Mouse (Mus musculus) intestine, postnatal 0 days (tissue): Measurements from ENCODE around the gene Dscam. TPM values are rescaled to one million over a fixed set of nuclear protein-coding genes. Genes with fewer than 3 reads are reported as not detected.
A peak's percentile ranks its signal among the peaks of the same experiment; 100 is the strongest.

Source experiments
- ATAC-seq: fragments of 200-750 bp; cut with Nextera tagmentation; 2 replicates; pipeline ENCODE4 v1.8.0; 2017; ENCODE audit warnings: mild to moderate bottlenecking, moderate TSS enrichment, moderate library complexity
- H3K27ac ChIP-seq: fragments of 300-500 bp; sonication (generic); 2 replicates; pipeline ENCODE4 v1.5.1; 2014; ENCODE audit warnings: mild to moderate bottlenecking, low read depth, low read length, moderate library complexity
- H3K27me3 ChIP-seq: fragments of 300-500 bp; sonication (generic); replicated peaks from 2 replicates; pipeline ENCODE4 v1.6.1; 2014; ENCODE audit warnings: low read length, mixed read lengths; ENCODE audit not compliant: control insufficient read depth, insufficient read depth
- H3K36me3 ChIP-seq: fragments of 300-500 bp; sonication (generic); 2 replicates; pipeline ENCODE4 v1.6.1; 2014; ENCODE audit warnings: mild to moderate bottlenecking, moderate library complexity; ENCODE audit not compliant: control insufficient read depth, insufficient read depth
- H3K4me1 ChIP-seq: fragments of 300-500 bp; sonication (generic); replicated peaks from 2 replicates; pipeline ENCODE4 v1.6.1; 2014; ENCODE audit warnings: antibody characterized with exemption, low read length, mixed read lengths; ENCODE audit not compliant: control insufficient read depth, insufficient read depth
- H3K4me2 ChIP-seq: fragments of 300-500 bp; sonication (generic); replicated peaks from 2 replicates; pipeline ENCODE4 v1.6.1; 2014; ENCODE audit warnings: low read depth, mild to moderate bottlenecking, moderate library complexity
- H3K4me3 ChIP-seq: fragments of 300-500 bp; sonication (generic); 2 replicates; pipeline ENCODE4 v1.5.1; 2014; ENCODE audit warnings: low read depth, low read length
- H3K9ac ChIP-seq: fragments of 300-500 bp; sonication (generic); 2 replicates; pipeline ENCODE4 v1.6.1; 2014; ENCODE audit warnings: mild to moderate bottlenecking, low read depth, low read length
- H3K9me3 ChIP-seq: fragments of 300-500 bp; sonication (generic); 2 replicates; pipeline ENCODE4 v1.6.1; 2016; ENCODE audit warnings: mixed run types; ENCODE audit not compliant: control insufficient read depth
- CTCF ChIP-seq: sonication (generic); IDR thresholded peaks from 2 replicates; pipeline ENCODE4 v1.5.1; 2016; ENCODE audit warnings: low read depth, mild to moderate bottlenecking, control low read depth, antibody characterized with exemption, moderate library complexity
- WGBS: fragments of 180-500 bp; shearing (Covaris S2); extraction: QIAGEN DNeasy Blood & Tissue Kit; methylation state at CpG from one replicate; pipeline ENCODE4 v1.1.7; 2014; 5-methylcytosine and 5-hydroxymethylcytosine counted together
- polyA plus RNA-seq: library from polyadenylated mRNA; unstranded; fragments of >200 nt; fragmentation: Nextera tagmentation; extraction: Ambion mirVana; gene quantifications from 2 replicates; pipeline ENCODE4 v1.2.1, GENCODE M21; 2015

Gene Dscam
- polyA plus RNA-seq, 1 experiment from 2014 or later = 0.25 TPM

DNA sequence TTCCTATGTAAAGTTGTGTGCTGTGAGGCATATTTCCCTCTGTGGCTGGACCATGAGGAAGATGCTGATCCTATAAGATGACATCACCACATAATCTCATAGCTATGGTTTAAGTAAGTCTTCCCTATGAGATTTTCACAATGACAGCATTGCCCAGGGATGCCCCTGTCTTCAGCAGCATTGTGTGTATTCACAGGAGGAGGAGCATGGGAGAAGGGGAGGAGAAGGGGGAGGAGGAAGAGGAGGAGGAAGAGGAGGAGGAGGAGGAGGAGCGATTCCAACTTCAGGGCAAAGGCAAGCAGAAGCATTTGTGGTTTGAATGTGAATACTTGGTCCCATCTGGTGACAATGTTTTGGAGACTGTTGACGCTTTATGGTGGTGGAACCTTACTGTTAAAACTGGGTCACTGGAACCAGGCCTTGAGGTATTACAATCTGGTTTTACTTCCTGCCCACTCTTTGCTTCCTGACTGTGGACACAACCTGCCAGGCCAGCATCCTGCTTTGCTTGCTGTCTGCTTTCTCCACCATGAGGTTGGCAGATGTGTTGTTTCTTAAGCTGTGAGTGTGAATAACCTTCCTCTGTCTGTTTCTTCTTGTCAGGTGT, 154.2 kb downstream of the Dscam start:
- no peak for ATAC-seq
- H3K27me3 ChIP-seq = no peaks in the 10 kb centered on the region
- H3K9me3 ChIP-seq = no peaks in the 10 kb centered on the region
- H3K9ac ChIP-seq = no peak overlapping the region
- no peaks in the 10 kb centered on the region for H3K36me3 ChIP-seq
- no peaks in the 10 kb centered on the region for H3K4me1 ChIP-seq
- 93% methylated on average over 2 of the region's 2 CpGs for WGBS
- no peak overlapping the region for H3K4me3 ChIP-seq
- TF ChIP-seq CTCF = no peak
- no peak overlapping the region for H3K4me2 ChIP-seq
- H3K27ac ChIP-seq = no peak overlapping the region

DNA sequence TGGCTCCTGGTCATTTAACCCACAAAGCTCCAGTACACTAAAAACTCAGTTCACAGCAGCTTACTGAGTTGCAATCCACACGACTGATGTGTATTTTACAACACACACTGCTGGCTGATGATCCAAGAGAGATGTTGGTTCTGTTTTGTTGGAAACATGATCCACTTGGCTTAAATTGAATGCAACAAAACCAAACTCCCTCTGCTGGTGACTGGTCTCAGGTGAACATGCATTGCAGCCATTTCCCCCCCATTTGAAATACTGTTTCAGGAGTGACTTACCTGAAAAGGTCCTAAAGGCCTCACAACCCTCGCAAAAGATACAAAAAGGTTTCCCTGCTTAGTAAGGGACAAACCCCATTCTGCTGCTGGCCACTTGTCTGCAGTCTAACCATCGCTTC, 156.2 kb downstream of the Dscam start:
- no peak for ATAC-seq
- no peaks in the 10 kb centered on the region for H3K27me3 ChIP-seq
- H3K4me1 ChIP-seq = no peaks in the 10 kb centered on the region
- 70% methylated on average over 3 of the region's 3 CpGs for WGBS
- no peak overlapping the region for H3K4me2 ChIP-seq
- H3K9ac ChIP-seq = no peak overlapping the region
- H3K9me3 ChIP-seq = no peaks in the 10 kb centered on the region
- no peak overlapping the region for H3K27ac ChIP-seq
- H3K4me3 ChIP-seq = no peak overlapping the region
- no peaks in the 10 kb centered on the region for H3K36me3 ChIP-seq
- TF ChIP-seq CTCF = peak; percentile 39

DNA sequence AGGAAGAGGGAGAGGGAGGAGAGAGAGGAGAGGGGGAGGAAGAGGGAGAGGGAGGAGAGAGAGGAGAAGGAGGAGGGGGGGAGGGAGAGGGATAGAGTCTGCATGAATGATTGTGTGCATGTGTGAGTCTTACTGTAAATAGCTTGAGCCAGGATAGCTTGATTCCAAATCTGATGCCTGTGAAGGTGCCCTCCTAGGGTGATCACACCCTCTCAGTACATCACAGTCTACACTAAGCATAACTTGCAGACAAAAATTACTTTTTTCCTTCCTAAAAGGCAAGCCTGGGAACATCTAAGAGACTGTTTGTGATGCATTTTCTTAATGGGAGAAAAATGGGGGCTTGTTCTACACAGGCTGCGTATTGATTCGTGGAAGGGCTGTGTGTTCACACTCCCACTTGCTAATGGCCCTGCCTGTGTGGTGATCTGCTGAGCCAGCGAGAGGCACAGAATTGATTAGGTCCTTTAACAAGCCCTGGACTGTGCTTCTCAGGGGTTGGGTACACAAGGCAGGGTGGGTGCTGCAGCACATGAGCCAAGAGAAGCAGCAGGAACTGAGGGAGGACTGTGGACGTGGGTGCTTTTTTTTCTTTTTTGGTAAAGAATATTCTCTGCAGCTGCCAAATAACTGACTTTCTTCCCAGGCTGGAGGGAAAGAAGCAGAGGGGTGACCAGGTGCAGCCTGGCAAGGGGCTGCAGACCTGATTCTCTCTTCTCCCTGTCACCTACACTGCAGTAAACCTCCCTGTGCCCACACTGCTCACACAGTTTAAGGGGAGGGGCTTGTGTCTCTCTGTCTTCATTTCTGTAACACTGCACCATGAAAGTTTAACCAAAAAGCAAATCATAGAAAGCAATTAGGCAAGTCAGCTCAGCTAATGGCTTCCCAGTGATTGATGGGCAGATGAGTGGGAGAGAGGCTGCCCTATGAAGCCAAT, 161.2 kb downstream of the Dscam start:
- Histone ChIP-seq H3K4me3 (no peak overlapping the region), H3K27ac (no peak overlapping the region), H3K9ac (no peak overlapping the region), H3K9me3 (no peaks in the 10 kb centered on the region), H3K4me1 (no peaks in the 10 kb centered on the region), H3K36me3 (no peaks in the 10 kb centered on the region), H3K27me3 (no peaks in the 10 kb centered on the region), H3K4me2 (no peak overlapping the region)
- 45% methylated on average over 4 of the region's 4 CpGs for WGBS
- ATAC-seq = no peak
- TF ChIP-seq CTCF = no peak

DNA sequence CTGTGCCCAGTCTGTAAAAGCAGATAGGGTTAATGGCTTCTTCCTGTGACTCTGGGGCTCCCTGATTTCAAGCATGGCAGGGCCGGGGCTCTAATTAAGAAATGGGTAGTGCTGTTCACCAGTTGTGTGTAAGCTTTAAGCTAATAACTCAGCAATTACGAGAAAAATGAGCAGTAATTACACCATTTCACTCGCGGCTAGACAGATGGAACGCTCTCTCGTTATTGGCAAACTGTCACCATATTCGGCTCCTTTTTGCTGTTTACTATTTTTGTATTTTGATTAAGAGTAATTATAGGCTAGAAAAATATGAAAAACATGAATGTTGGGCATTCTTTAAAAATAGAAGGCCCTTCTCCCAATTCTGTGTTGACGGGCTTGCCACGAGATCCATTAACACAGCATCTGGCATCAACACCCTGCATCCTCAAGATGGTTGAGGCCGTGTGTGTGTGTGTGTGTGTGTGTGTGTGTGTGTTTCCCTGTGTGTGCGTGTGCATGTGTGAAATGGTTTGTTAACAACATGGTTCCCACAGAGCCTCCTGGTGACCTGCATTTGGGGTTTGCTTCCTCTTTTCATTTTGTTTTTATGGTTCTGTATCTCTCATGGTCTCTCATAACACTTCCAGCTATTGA, 162.5 kb downstream of the Dscam start:
- no peak for ATAC-seq
- H3K27ac ChIP-seq = no peak overlapping the region
- no peaks in the 10 kb centered on the region for H3K27me3 ChIP-seq
- no peak overlapping the region for H3K4me3 ChIP-seq
- no peak overlapping the region for H3K4me2 ChIP-seq
- no peaks in the 10 kb centered on the region for H3K36me3 ChIP-seq
- H3K4me1 ChIP-seq = no peaks in the 10 kb centered on the region
- no peak for TF ChIP-seq CTCF
- no peaks in the 10 kb centered on the region for H3K9me3 ChIP-seq
- 77% methylated on average over 11 of the region's 11 CpGs for WGBS
- no peak overlapping the region for H3K9ac ChIP-seq

DNA sequence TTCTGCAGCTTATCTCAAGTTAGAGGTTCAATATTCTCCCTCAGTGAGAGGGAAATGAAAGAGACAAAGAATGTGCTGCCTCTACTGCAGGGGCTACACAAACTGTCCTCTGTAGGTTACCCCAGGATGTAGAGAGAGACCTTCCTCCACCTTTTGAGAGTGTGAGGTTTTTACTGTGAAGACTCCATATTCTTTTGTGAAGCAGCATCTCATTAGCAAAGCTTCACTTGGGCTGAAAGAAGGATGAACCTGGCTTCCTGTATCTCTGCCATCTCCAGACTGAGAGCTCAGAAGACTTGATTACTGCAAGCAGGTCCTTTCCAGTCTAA, 163.7 kb downstream of the Dscam start:
- Histone ChIP-seq H3K9me3 (no peaks in the 10 kb centered on the region), H3K27me3 (no peaks in the 10 kb centered on the region), H3K9ac (no peak overlapping the region), H3K36me3 (no peaks in the 10 kb centered on the region), H3K27ac (no peak overlapping the region), H3K4me1 (no peaks in the 10 kb centered on the region), H3K4me3 (no peak overlapping the region), H3K4me2 (no peak overlapping the region)
- no peak for TF ChIP-seq CTCF
- ATAC-seq = no peak

DNA sequence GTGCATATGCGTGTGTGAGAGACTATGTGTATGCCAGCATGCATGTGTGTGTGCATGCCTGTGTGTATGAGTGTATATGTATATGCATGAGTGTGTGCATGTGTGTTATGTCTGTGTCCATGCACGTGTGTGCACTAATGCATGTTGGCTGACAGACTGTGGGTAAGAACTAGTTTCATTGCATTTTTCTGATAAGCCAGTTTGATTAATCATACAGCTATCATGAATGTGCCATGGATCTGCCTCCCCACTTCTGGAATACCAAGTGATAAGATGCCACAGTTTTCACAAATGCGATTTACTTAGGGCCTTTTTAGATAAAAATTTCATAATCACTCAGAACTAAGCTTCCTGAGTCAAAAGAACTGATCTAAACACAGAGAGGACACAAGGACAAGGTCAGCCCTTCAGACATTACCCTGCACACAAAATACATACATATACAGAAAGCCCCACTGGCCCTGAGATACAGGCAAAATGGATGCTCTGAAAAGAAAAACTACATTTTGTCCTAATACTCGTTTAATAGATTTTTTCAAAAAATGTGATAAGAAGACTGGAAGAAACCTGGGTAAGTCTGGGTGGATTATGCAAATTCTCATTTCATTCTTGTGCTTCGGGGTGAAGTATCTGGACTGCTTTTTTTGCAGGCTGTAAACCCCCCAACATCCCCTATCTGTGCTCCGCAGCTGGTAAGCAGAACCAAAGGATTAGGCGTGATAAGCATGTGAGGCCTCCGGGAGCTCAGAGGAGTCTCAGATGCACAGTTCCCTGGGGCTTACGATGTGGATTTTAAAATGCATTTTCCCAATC, 164.3 kb downstream of the Dscam start:
- WGBS = 51% methylated on average over 9 of the region's 9 CpGs
- H3K9me3 ChIP-seq = no peaks in the 10 kb centered on the region
- no peak overlapping the region for H3K4me3 ChIP-seq
- no peaks in the 10 kb centered on the region for H3K27me3 ChIP-seq
- no peak overlapping the region for H3K4me2 ChIP-seq
- H3K36me3 ChIP-seq = no peaks in the 10 kb centered on the region
- no peak overlapping the region for H3K27ac ChIP-seq
- ATAC-seq = no peak
- H3K9ac ChIP-seq = no peak overlapping the region
- no peaks in the 10 kb centered on the region for H3K4me1 ChIP-seq
- no peak for TF ChIP-seq CTCF
